Mouse (Mus musculus) embryonic facial prominence, embryonic 15.5 days (tissue): ENCODE measurements around the gene Rbm12. TPM values are rescaled to one million over a fixed set of nuclear protein-coding genes. Genes with fewer than 3 reads are reported as not detected.

ENCODE experiments used
- ATAC-seq: fragments of 200-750 bp; cut with Nextera tagmentation; 2 replicates; pipeline ENCODE4 v1.8.0; 2017; ENCODE audit warnings: low read depth, moderate TSS enrichment; ENCODE audit not compliant: insufficient number of reproducible peaks, low FRiP score, low TSS enrichment
- H3K27ac ChIP-seq: fragments of 300-500 bp; sonication (generic); replicated peaks from 2 replicates; pipeline ENCODE4 v1.5.1; 2015; ENCODE audit warnings: mild to moderate bottlenecking, inconsistent platforms
- H3K27me3 ChIP-seq: fragments of 300-500 bp; sonication (generic); 2 replicates; pipeline ENCODE4 v1.6.1; 2015; ENCODE audit warnings: inconsistent platforms
- H3K36me3 ChIP-seq: fragments of 300-500 bp; sonication (generic); 2 replicates; pipeline ENCODE4 v1.6.1; 2015; ENCODE audit warnings: mild to moderate bottlenecking, inconsistent platforms
- H3K4me1 ChIP-seq: fragments of 300-500 bp; sonication (generic); 2 replicates; pipeline ENCODE4 v1.6.1; 2015; ENCODE audit warnings: inconsistent platforms
- H3K4me2 ChIP-seq: fragments of 300-500 bp; sonication (generic); replicated peaks from 2 replicates; pipeline ENCODE4 v1.6.1; 2015; ENCODE audit warnings: mild to moderate bottlenecking, inconsistent platforms
- H3K4me3 ChIP-seq: fragments of 300-500 bp; sonication (generic); replicated peaks from 2 replicates; pipeline ENCODE4 v1.5.1; 2015; ENCODE audit warnings: mild to moderate bottlenecking, inconsistent platforms
- H3K9ac ChIP-seq: fragments of 300-500 bp; sonication (generic); 2 replicates; pipeline ENCODE4 v1.6.1; 2015; ENCODE audit warnings: inconsistent platforms
- H3K9me3 ChIP-seq: fragments of 300-500 bp; sonication (generic); replicated peaks from 2 replicates; pipeline ENCODE4 v1.6.1; 2016; ENCODE audit warnings: inconsistent platforms
- WGBS: fragments of 180-500 bp; shearing (Covaris S2); methylation state at CpG from one replicate; pipeline ENCODE4 v1.1.7; 2015; 5-methylcytosine and 5-hydroxymethylcytosine counted together
- polyA plus RNA-seq: library from polyadenylated mRNA; unstranded; fragments of >200 nt; fragmentation: Nextera tagmentation; extraction: Ambion mirVana; gene quantifications from 2 replicates; pipeline ENCODE4 v1.2.1, GENCODE M21; 2015

The Rbm12 gene
- 23.9 and 24.1 TPM in 2 replicates for polyA plus RNA-seq

- Histone ChIP-seq H3K4me3 (peak within 1 kb of the TSS; percentile 91), H3K27me3 (no peaks in the 10 kb centered on the region), H3K9me3 (no peaks in the 10 kb centered on the region), H3K9ac (peak within 1 kb of the TSS; percentile 95), H3K4me1 (0 out of 2 replicates have a peak, but pooled peaks cover 3% of the 10 kb centered on the region), H3K27ac (peak within 1 kb of the TSS; percentile 94), H3K36me3 (no peaks in the 10 kb centered on the region), H3K4me2 (peak within 1 kb of the TSS; percentile 65)
- ATAC-seq: peak; percentile 94
- under 1% methylated on average over 74 of the region's 74 CpGs for WGBS
Measured at GRCm38 (mm10) chr2:156111358-156112079, at the start of gene Rbm12, which contains the start of gene Cpne1. Rbm12 (minus strand) TSS chr2:156111978. Cpne1 (minus strand) TSS chr2:156111965.

GRCm38 (mm10) chr2:156151538-156151937 lies 39.8 kb upstream of the Rbm12 start:
- no peak overlapping the region for H3K9ac ChIP-seq
- ATAC-seq: no peak
- H3K9me3 ChIP-seq: no peaks in the 10 kb centered on the region
- H3K36me3 ChIP-seq: peaks cover 63% of the 10 kb centered on the region
- H3K27ac ChIP-seq: no peak overlapping the region
- no peaks in the 10 kb centered on the region for H3K4me1 ChIP-seq
- no peaks in the 10 kb centered on the region for H3K27me3 ChIP-seq
- no peak overlapping the region for H3K4me2 ChIP-seq
- H3K4me3 ChIP-seq: no peak overlapping the region

- no peak for ATAC-seq
- H3K27ac ChIP-seq: no peak overlapping the region
- peaks cover 42% of the 10 kb centered on the region for H3K36me3 ChIP-seq
- H3K4me2 ChIP-seq: no peak overlapping the region
- WGBS: 82% methylated on average over 3 of the region's 3 CpGs
- no peak overlapping the region for H3K4me3 ChIP-seq
- H3K4me1 ChIP-seq: peaks cover 10% of the 10 kb centered on the region
- no peaks in the 10 kb centered on the region for H3K9me3 ChIP-seq
- no peaks in the 10 kb centered on the region for H3K27me3 ChIP-seq
- no peak overlapping the region for H3K9ac ChIP-seq
Measured at GRCm38 (mm10) chr2:156147316-156147915, 35.6 kb upstream of the Rbm12 start.

- Histone ChIP-seq H3K27me3 (no peaks in the 10 kb centered on the region), H3K4me1 (peaks cover 10% of the 10 kb centered on the region), H3K4me3 (no peak overlapping the region), H3K9ac (no peak overlapping the region), H3K9me3 (no peaks in the 10 kb centered on the region), H3K36me3 (peaks cover 49% of the 10 kb centered on the region), H3K27ac (no peak overlapping the region), H3K4me2 (no peak overlapping the region)
- no peak for ATAC-seq
- 74% methylated on average over 5 of the region's 5 CpGs for WGBS
Measured at GRCm38 (mm10) chr2:156146272-156146989, 34.7 kb upstream of the Rbm12 start.

GRCm38 (mm10) chr2:156145486-156146130 lies 33.8 kb upstream of the Rbm12 start:
- peak overlapping the region; percentile 74 for H3K4me2 ChIP-seq
- no peak for ATAC-seq
- 48% methylated on average over 11 of the region's 11 CpGs for WGBS
- H3K4me1 ChIP-seq: peaks cover 10% of the 10 kb centered on the region
- H3K27ac ChIP-seq: no peak overlapping the region
- peaks cover 45% of the 10 kb centered on the region for H3K36me3 ChIP-seq
- H3K9me3 ChIP-seq: no peaks in the 10 kb centered on the region
- peak overlapping the region; percentile 87; the same call in 1 of the 2 replicates for H3K4me3 ChIP-seq
- H3K9ac ChIP-seq: no peak overlapping the region
- H3K27me3 ChIP-seq: no peaks in the 10 kb centered on the region

GRCm38 (mm10) chr2:156143953-156144724 lies 32.4 kb upstream of the Rbm12 start, which contains the start of the genes Romo1 and Nfs1:
Romo1 (plus strand) TSS chr2:156144039.
Nfs1 (minus strand) TSS chr2:156144186.
- H3K4me3 ChIP-seq: peak within 1 kb of the TSS; percentile 87
- H3K27me3 ChIP-seq: no peaks in the 10 kb centered on the region
- H3K9me3 ChIP-seq: no peaks in the 10 kb centered on the region
- H3K4me2 ChIP-seq: peak within 1 kb of the TSS; percentile 74
- H3K4me1 ChIP-seq: peaks cover 10% of the 10 kb centered on the region
- H3K27ac ChIP-seq: peak within 1 kb of the TSS; percentile 94
- peak within 1 kb of the TSS; percentile 87 for H3K9ac ChIP-seq
- peak; percentile 97 for ATAC-seq
- WGBS: under 1% methylated on average over 70 of the region's 70 CpGs
- H3K36me3 ChIP-seq: peaks cover 35% of the 10 kb centered on the region

- peaks cover 33% of the 10 kb centered on the region for H3K36me3 ChIP-seq
- WGBS: 3% methylated on average over 16 of the region's 16 CpGs
- H3K4me2 ChIP-seq: peak overlapping the region; percentile 74
- H3K27me3 ChIP-seq: no peaks in the 10 kb centered on the region
- H3K4me3 ChIP-seq: peak overlapping the region; percentile 87
- H3K27ac ChIP-seq: peak overlapping the region; percentile 94
- peak overlapping the region; percentile 87 for H3K9ac ChIP-seq
- no peaks in the 10 kb centered on the region for H3K9me3 ChIP-seq
- H3K4me1 ChIP-seq: peaks cover 10% of the 10 kb centered on the region
- ATAC-seq: no peak
Measured at GRCm38 (mm10) chr2:156143367-156143766, 31.6 kb upstream of the Rbm12 start.

- H3K4me2 ChIP-seq: peak overlapping the region; percentile 74
Measured at GRCm38 (mm10) chr2:156142820-156143219, 31.0 kb upstream of the Rbm12 start.

GRCm38 (mm10) chr2:156135695-156136094 lies 23.9 kb upstream of the Rbm12 start:
- no peaks in the 10 kb centered on the region for H3K4me1 ChIP-seq
- no peaks in the 10 kb centered on the region for H3K9me3 ChIP-seq
- WGBS: 86% methylated on average over 6 of the region's 6 CpGs
- H3K4me2 ChIP-seq: no peak overlapping the region
- no peak overlapping the region for H3K27ac ChIP-seq
- no peak overlapping the region for H3K4me3 ChIP-seq
- no peak overlapping the region for H3K9ac ChIP-seq
- ATAC-seq: no peak
- H3K27me3 ChIP-seq: no peaks in the 10 kb centered on the region
- H3K36me3 ChIP-seq: peaks cover 18% of the 10 kb centered on the region

More at GRCm38 (mm10) chr2:156142820-156143219, 31.0 kb upstream of the Rbm12 start:
- H3K27ac ChIP-seq: no peak overlapping the region
- no peaks in the 10 kb centered on the region for H3K9me3 ChIP-seq
- no peaks in the 10 kb centered on the region for H3K27me3 ChIP-seq
- peaks cover 29% of the 10 kb centered on the region for H3K36me3 ChIP-seq
- no peak for ATAC-seq
- H3K4me3 ChIP-seq: peak overlapping the region; percentile 87
- no peak overlapping the region for H3K9ac ChIP-seq
- 78% methylated on average over 2 of the region's 2 CpGs for WGBS
- H3K4me1 ChIP-seq: peaks cover 10% of the 10 kb centered on the region

- Histone ChIP-seq H3K36me3 (peaks cover 18% of the 10 kb centered on the region), H3K4me3 (no peak overlapping the region), H3K4me2 (no peak overlapping the region), H3K9me3 (no peaks in the 10 kb centered on the region), H3K27ac (no peak overlapping the region), H3K27me3 (no peaks in the 10 kb centered on the region), H3K9ac (no peak overlapping the region), H3K4me1 (no peaks in the 10 kb centered on the region)
- 83% methylated on average over 5 of the region's 5 CpGs for WGBS
- no peak for ATAC-seq
Measured at GRCm38 (mm10) chr2:156134161-156134560, 22.4 kb upstream of the Rbm12 start.
